Mouse (Mus musculus) right cerebral cortex, postnatal 10 days (tissue): ENCODE data around the gene Adora3.
"Not testable (repeated sequence)": the region's sequence is repeated elsewhere in the genome, so short reads cannot be mapped to it uniquely, and the experiment has no call there.

Experiments
- DNase-seq, 2 experiments: peaks; one replicate each; pipeline ENCODE4 v3.0.0; 2021; ENCODE audit warnings: low spot score in 2 of 2

The Adora3 gene

GRCm38 (mm10) chr3:105901468-105901867 is 30.8 kb downstream of the Adora3 start:
- no peak for DNase-seq

GRCm38 (mm10) chr3:105904213-105904612 is 33.6 kb downstream of the Adora3 start:
- no peak for DNase-seq

GRCm38 (mm10) chr3:105904721-105905120 is 34.1 kb downstream of the Adora3 start:
- no peak for DNase-seq

GRCm38 (mm10) chr3:105907956-105908655 is 37.4 kb downstream of the Adora3 start:
- DNase-seq = peak in 1 of 2 experiments; percentile 10

GRCm38 (mm10) chr3:105908976-105909375 is 38.3 kb downstream of the Adora3 start:
- DNase-seq = peak in 1 of 2 experiments; percentile 10

GRCm38 (mm10) chr3:105910519-105911190 is 40.0 kb downstream of the Adora3 start:
- DNase-seq = no peak

GRCm38 (mm10) chr3:105912097-105912880 is 41.6 kb downstream of the Adora3 start:
- no peak for DNase-seq

- DNase-seq = no peak
These were observed 43.4 kb downstream of the Adora3 start for GRCm38 (mm10) chr3:105913839-105914681.

GRCm38 (mm10) chr3:105915281-105915680 is 44.6 kb downstream of the Adora3 start:
- no peak for DNase-seq

GRCm38 (mm10) chr3:105916455-105916854 is 45.8 kb downstream of the Adora3 start:
- not testable (repeated sequence) for DNase-seq

GRCm38 (mm10) chr3:105917656-105918354 is 47.1 kb downstream of the Adora3 start:
- no peak for DNase-seq

GRCm38 (mm10) chr3:105918355-105918745 is 47.7 kb downstream of the Adora3 start:
- no peak for DNase-seq

GRCm38 (mm10) chr3:105920743-105921142 is 50.1 kb downstream of the Adora3 start:
- not testable (repeated sequence) for DNase-seq

GRCm38 (mm10) chr3:105921959-105922358 is 51.3 kb downstream of the Adora3 start:
- no peak for DNase-seq

GRCm38 (mm10) chr3:105924616-105925015 is 54.0 kb downstream of the Adora3 start:
- DNase-seq = no peak

- no peak for DNase-seq
These were observed 57.0 kb downstream of the Adora3 start for GRCm38 (mm10) chr3:105927561-105928194.

- no peak for DNase-seq
These were observed 57.5 kb downstream of the Adora3 start for GRCm38 (mm10) chr3:105928195-105928569.

GRCm38 (mm10) chr3:105928781-105929180 is 58.1 kb downstream of the Adora3 start:
- DNase-seq = no peak

- no peak for DNase-seq
These were observed 59.2 kb downstream of the Adora3 start for GRCm38 (mm10) chr3:105929821-105930220.

- no peak for DNase-seq
These were observed 60.4 kb downstream of the Adora3 start for GRCm38 (mm10) chr3:105931095-105931494.
